Mouse (Mus musculus) small intestine, adult 2 months (tissue): ENCODE results near the gene Szt2. TPM values are rescaled to one million over a fixed set of nuclear protein-coding genes. Genes with fewer than 3 reads are reported as not detected.

Experiments
- H3K27ac ChIP-seq: fragments of 200-500 bp; 2 replicates; pipeline ENCODE4 v1.5.1; 2012; ENCODE audit warnings: low read depth, low read length, control low read depth, inconsistent platforms; ENCODE audit not compliant: insufficient read depth
- H3K27me3 ChIP-seq: fragments of 200-500 bp; 2 replicates; pipeline ENCODE4 v1.6.1; 2012; ENCODE audit warnings: mild to moderate bottlenecking, moderate library complexity, low read length, inconsistent platforms; ENCODE audit not compliant: control insufficient read depth, insufficient read depth
- H3K36me3 ChIP-seq: fragments of 200-500 bp; 2 replicates; pipeline ENCODE4 v1.6.1; 2012; ENCODE audit warnings: mild to moderate bottlenecking, low read length, control low read depth, inconsistent platforms; ENCODE audit not compliant: control insufficient read depth, insufficient read depth
- H3K4me1 ChIP-seq: fragments of 200-500 bp; 2 replicates; pipeline ENCODE4 v1.6.1; 2012; ENCODE audit warnings: low read length, inconsistent platforms, mixed read lengths; ENCODE audit not compliant: control insufficient read depth, insufficient read depth, insufficient read length
- H3K4me3 ChIP-seq: fragments of 200-500 bp; 2 replicates; pipeline ENCODE4 v1.5.1; 2012; ENCODE audit warnings: low read depth, mild to moderate bottlenecking, control low read depth, inconsistent platforms, low read length, moderate library complexity
- CTCF ChIP-seq: fragments of 200-500 bp; IDR thresholded peaks from 2 replicates; pipeline ENCODE4 v1.5.1; 2012; ENCODE audit warnings: low read depth, mild to moderate bottlenecking, control low read depth, inconsistent platforms, low read length, moderate library complexity, mixed read lengths; ENCODE audit not compliant: insufficient replicate concordance, insufficient read length; ENCODE audit errors: extremely low read depth
- POLR2A ChIP-seq: fragments of 200-500 bp; IDR thresholded peaks from 2 replicates; pipeline ENCODE4 v1.6.1; 2012; ENCODE audit warnings: low read depth, mild to moderate bottlenecking, control low read depth, inconsistent platforms, low read length, moderate library complexity
- WGBS: fragments of 180-500 bp; shearing (Covaris S2); methylation state at CpG from one replicate; pipeline ENCODE4 v1.1.7; 2018; 5-methylcytosine and 5-hydroxymethylcytosine counted together
- polyA plus RNA-seq: library from polyadenylated mRNA; depleted of rRNA; stranded (reverse); fragments of >200 nt; gene quantifications from 2 replicates; pipeline ENCODE4 v1.2.3, GENCODE M21; 2012

Szt2 gene
- polyA plus RNA-seq, 1 experiment: 35.1 TPM

DNA sequence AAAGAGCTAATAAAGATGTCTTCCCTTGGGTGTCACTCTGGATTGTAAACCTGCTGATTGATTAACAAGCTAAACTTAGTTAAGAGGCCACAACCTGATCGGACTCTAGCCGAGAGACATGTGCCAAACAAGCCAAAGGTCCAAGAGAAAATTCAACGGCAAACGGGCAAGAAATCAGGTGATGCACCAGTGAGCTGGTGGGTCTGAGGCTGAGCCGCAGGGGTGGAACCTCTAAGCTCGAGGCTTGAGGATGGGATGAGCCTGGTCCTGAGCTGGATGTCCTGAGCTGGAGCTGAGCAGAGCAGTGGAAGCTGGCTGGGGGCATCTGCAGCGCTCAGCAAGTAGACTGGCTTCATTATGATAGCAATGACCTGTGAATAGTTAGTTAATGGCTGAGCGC, 51.6 kb downstream of the Szt2 start:
- H3K27ac ChIP-seq: peak overlapping the region; percentile 83
- H3K4me1 ChIP-seq: peaks cover 19% of the 10 kb centered on the region
- H3K36me3 ChIP-seq: peaks cover 4% of the 10 kb centered on the region
- H3K4me3 ChIP-seq: no peak overlapping the region
- 44% methylated on average over 8 of the region's 8 CpGs for WGBS
- H3K27me3 ChIP-seq: no peaks in the 10 kb centered on the region
- no peak for TF ChIP-seq POLR2A
- no peak for TF ChIP-seq CTCF

DNA sequence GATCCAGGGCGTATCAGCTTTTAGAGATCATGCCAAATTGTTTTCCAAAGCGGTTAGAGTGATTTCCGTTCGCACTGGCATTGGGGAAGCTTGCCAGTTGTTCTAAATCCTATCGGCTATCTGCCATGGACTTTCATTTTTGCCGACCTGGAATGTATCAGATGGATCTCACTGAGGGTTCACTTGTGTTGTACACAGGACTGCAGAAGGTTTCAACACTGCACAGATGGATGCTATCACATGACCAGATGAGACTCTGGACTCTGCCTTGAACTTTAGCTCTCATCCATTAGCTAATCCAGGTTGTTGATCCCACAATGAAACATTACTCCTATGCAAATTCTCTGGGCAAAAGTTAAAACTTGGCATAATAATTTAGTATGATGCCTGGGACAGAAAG, 52.3 kb downstream of the Szt2 start:
- Histone ChIP-seq H3K27ac (peak overlapping the region; percentile 95), H3K27me3 (no peaks in the 10 kb centered on the region), H3K4me1 (peaks cover 19% of the 10 kb centered on the region), H3K4me3 (no peak overlapping the region), H3K36me3 (no peaks in the 10 kb centered on the region)
- WGBS: 34% methylated on average over 6 of the region's 6 CpGs
- TF ChIP-seq POLR2A (no peak), CTCF (no peak)

- no peak for TF ChIP-seq POLR2A
- no peak for TF ChIP-seq CTCF
- peaks cover 11% of the 10 kb centered on the region for H3K4me1 ChIP-seq
- no peak overlapping the region for H3K4me3 ChIP-seq
- no peaks in the 10 kb centered on the region for H3K36me3 ChIP-seq
- no peaks in the 10 kb centered on the region for H3K27me3 ChIP-seq
- WGBS: 75% methylated on average over 3 of the region's 3 CpGs
- H3K27ac ChIP-seq: no peak overlapping the region
Measured at GRCm38 (mm10) chr4:118354289-118354688, 54.8 kb downstream of the Szt2 start.

DNA sequence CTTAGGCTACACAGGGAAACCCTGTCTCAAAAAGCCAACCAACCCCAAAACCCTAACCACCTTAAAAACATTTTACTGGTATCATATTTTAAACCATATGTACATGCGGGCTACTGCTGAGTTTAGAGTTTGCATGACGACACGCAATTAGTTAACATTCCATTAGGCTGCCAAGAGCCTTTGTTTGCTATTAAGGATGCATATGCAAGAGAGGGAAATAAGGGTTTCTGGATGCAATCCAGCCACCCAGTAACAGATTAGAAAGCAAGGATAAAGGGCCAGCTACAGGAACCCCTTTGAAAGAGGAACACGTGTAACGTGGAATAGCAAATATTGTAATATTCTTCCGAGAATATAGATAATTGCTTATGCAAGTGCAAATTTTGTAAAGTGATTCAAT, 55.4 kb downstream of the Szt2 start:
- Histone ChIP-seq H3K36me3 (no peaks in the 10 kb centered on the region), H3K4me1 (peaks cover 10% of the 10 kb centered on the region), H3K4me3 (no peak overlapping the region), H3K27ac (no peak overlapping the region), H3K27me3 (no peaks in the 10 kb centered on the region)
- WGBS: 81% methylated on average over 6 of the region's 6 CpGs
- no peak for TF ChIP-seq POLR2A
- no peak for TF ChIP-seq CTCF

GRCm38 (mm10) chr4:118351828-118352227, 57.2 kb downstream of the Szt2 start:
- peaks cover 7% of the 10 kb centered on the region; the same call in 1 of the 2 replicates for H3K4me1 ChIP-seq
- H3K27me3 ChIP-seq: no peaks in the 10 kb centered on the region
- H3K4me3 ChIP-seq: no peak overlapping the region
- WGBS: 78% methylated on average over 3 of the region's 3 CpGs
- H3K36me3 ChIP-seq: no peaks in the 10 kb centered on the region
- TF ChIP-seq POLR2A (no peak), CTCF (no peak)
- no peak overlapping the region for H3K27ac ChIP-seq

GRCm38 (mm10) chr4:118350864-118351263, 58.2 kb downstream of the Szt2 start:
- no peaks in the 10 kb centered on the region for H3K27me3 ChIP-seq
- H3K4me1 ChIP-seq: peaks cover under 1% of the 10 kb centered on the region; the same call in 1 of the 2 replicates
- no peaks in the 10 kb centered on the region for H3K36me3 ChIP-seq
- WGBS: 63% methylated on average over 2 of the region's 2 CpGs
- no peak overlapping the region for H3K4me3 ChIP-seq
- TF ChIP-seq POLR2A: no peak
- TF ChIP-seq CTCF: no peak
- H3K27ac ChIP-seq: no peak overlapping the region

DNA sequence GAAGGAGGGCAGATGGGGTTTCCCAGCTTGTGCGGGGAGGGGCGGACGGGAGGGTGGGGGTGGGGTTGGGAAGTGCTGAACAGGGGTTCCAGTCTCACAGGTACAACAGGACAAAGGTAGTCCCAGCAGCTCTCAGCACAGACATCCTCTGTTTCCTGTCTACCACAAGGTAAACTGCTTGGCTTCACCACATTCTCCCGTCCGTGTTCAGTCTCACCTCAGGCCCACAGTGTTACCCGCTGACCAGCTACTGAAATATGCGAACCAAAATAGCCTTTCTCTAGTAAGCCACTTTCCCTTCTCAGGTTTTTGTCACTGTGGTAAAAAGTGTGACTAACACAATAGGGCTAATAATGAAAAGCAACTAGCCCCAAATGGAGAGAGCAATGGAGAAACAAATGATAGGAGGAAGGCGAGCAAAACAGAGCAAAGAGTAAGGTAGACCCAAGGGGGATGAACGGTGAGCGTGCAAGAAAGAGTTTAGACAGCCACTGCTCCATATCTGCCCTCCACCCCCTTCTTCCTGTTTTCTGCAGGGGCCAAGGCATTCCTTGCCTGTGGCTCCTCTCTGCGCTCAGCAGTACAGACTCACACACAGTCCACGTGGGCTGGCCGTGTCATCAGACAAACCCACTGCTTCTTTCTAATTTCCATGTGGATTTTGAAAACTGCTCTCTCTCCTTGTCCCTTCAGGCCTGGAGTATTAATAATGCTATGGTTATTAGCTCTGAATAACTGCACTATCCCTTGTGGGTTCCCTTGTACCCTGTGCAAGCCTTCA, 61.4 kb downstream of the Szt2 start:
- TF ChIP-seq CTCF (no peak), POLR2A (no peak)
- Histone ChIP-seq H3K27ac (no peak overlapping the region), H3K36me3 (no peaks in the 10 kb centered on the region), H3K4me1 (no peaks in the 10 kb centered on the region), H3K4me3 (no peak overlapping the region), H3K27me3 (no peaks in the 10 kb centered on the region)
- 66% methylated on average over 13 of the region's 13 CpGs for WGBS

DNA sequence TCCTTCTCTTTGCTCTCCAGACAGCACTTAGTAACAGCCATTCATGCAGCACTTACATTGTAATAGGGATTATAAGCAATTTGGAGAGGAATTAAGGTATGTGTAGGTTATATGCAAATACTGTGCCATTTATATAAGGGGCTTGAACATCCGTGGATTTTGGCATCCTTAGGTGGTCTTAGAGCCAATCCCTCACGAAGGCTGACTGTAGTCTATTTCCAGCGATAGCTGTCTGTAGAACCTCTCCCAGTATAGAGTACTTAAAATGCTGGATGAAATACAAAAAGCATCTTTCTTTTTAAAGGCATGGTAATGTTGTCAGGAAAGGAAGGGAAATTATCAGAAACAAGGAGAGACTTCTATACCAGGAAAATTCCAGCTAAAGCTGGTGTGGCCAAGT, 67.6 kb downstream of the Szt2 start:
- 88% methylated on average over 3 of the region's 3 CpGs for WGBS
- Histone ChIP-seq H3K27ac (no peak overlapping the region), H3K4me1 (peaks cover 4% of the 10 kb centered on the region; the same call in 1 of the 2 replicates), H3K27me3 (no peaks in the 10 kb centered on the region), H3K36me3 (no peaks in the 10 kb centered on the region), H3K4me3 (no peak overlapping the region)
- TF ChIP-seq POLR2A: no peak
- TF ChIP-seq CTCF: no peak
